Mouse (Mus musculus) hindbrain, embryonic 12.5 days (tissue): Measurements from ENCODE around the gene Elk4. TPM values are rescaled to one million over a fixed set of nuclear protein-coding genes. Genes with fewer than 3 reads are reported as not detected.

Experiments
- polyA plus RNA-seq: library from polyadenylated mRNA; unstranded; fragments of >200 nt; fragmentation: Nextera tagmentation; extraction: Ambion mirVana; gene quantifications from 2 replicates; pipeline ENCODE4 v1.2.1, GENCODE M21; 2016

Gene Elk4
- polyA plus RNA-seq, 1 experiment from 2014 or later = 21.7 TPM

Other genes with a start within 250 kb of the Elk4 start
- gene Pm20d1, start 210.2 kb upstream of the Elk4 start, polyA plus RNA-seq = 0.35 and 0.42 TPM in 2 replicates
- 11.5 and 12.2 TPM in 2 replicates for gene Slc41a1, start 180.1 kb upstream of the Elk4 start, polyA plus RNA-seq
- gene Rab29, start 140.4 kb upstream of the Elk4 start, polyA plus RNA-seq = 11.0 and 14.1 TPM in 2 replicates
- gene Nucks1, start 97.1 kb upstream of the Elk4 start, polyA plus RNA-seq = 97.4 and 103 TPM in 2 replicates
- 5.6 and 6.4 TPM in 2 replicates for gene Slc45a3, start 44.6 kb upstream of the Elk4 start, polyA plus RNA-seq
- gene Mfsd4a, start 60.5 kb downstream of the Elk4 start, polyA plus RNA-seq = 15.4 and 16.2 TPM in 2 replicates
- 0.99 and 1.4 TPM in 2 replicates for gene Cdk18, start 132.1 kb downstream of the Elk4 start, polyA plus RNA-seq
- 10.8 and 12.7 TPM in 2 replicates for gene Lemd1, start 183.8 kb downstream of the Elk4 start, polyA plus RNA-seq
- 3.6 and 4.1 TPM in 2 replicates for gene AC124108.1, start 183.8 kb downstream of the Elk4 start, polyA plus RNA-seq
- 0.49 TPM in 1 of 2 replicates, not detected in the other for gene Gm10188, start 222.2 kb downstream of the Elk4 start, polyA plus RNA-seq